Comparison of ENCODE assay signal across 23 mouse cellular contexts in genomic region chr3:72149685-72150084, GRCm38 (mm10).
DNase-seq lines count a peak whose midpoint lies in the region; ATAC-seq and TF ChIP-seq lines count a peak whose summit lies in the region.
"Had no signal": no experiment of that assay in that cellular context is flagged by ENCODE, and none has a peak within 500 bp of the region (broad histone marks: within the 10 kb centered on the region; RNA-seq: fewer than 3 reads in every experiment).

No protein-coding gene starts in this region.

- H3K27me3 ChIP-seq in embryonic facial prominence, embryonic 14.5 days (replicated peaks; ENCODE audit: control insufficient read depth, insufficient read depth, low read length): no peaks in the 10 kb centered on the region
- no peaks in the 10 kb centered on the region for H3K27me3 ChIP-seq in embryonic facial prominence, embryonic 10.5 days (replicated peaks; ENCODE audit: low read depth, poor library complexity, severe bottlenecking)
- H3K27me3 ChIP-seq in hindbrain, postnatal 0 days (ENCODE audit: insufficient read depth, low read length): no peaks in the 10 kb centered on the region
- no peaks in the 10 kb centered on the region for H3K27me3 ChIP-seq in hindbrain, embryonic 14.5 days (ENCODE audit: control insufficient read depth, insufficient read depth, low read length)
- H3K27me3 ChIP-seq in neural tube, embryonic 13.5 days: no peaks in the 10 kb centered on the region
- H3K27me3 ChIP-seq: embryonic facial prominence, embryonic 15.5 days; heart, embryonic 13.5 days; hindbrain, embryonic 13.5 days; intestine, embryonic 15.5 days; Patski had no signal

- peak; percentile 3 for DNase-seq in embryonic facial prominence, embryonic 14.5 days (ENCODE audit: low spot score)
- no peak for DNase-seq in embryonic facial prominence, embryonic 10.5 days (ENCODE audit: low spot score)
- DNase-seq in hindbrain, postnatal 0 days (ENCODE audit: low spot score): peak; percentile 17
- no peak for DNase-seq in hindbrain, embryonic 14.5 days (ENCODE audit: low spot score)
- DNase-seq in neural tube, embryonic 10.5 days (ENCODE audit: extremely low spot score, low spot score): no peak
- no peak for DNase-seq in heart, postnatal 10 days
- DNase-seq: adrenal gland, postnatal 10 days; adrenal gland, postnatal 36 days; cerebellum, adult 11-12 months; cerebellum, adult 8-10 months; cerebellum, postnatal 36 days; embryo, embryonic 11 days; gastrocnemius, postnatal 10 days; gastrocnemius, postnatal 36 days; heart, adult 2 months had no signal

- no peak overlapping the region for H3K4me2 ChIP-seq in embryonic facial prominence, embryonic 14.5 days (ENCODE audit: low read depth, low read length)
- H3K4me2 ChIP-seq in hindbrain, postnatal 0 days (ENCODE audit: low read depth, low read length): no peak overlapping the region
- no peak overlapping the region for H3K4me2 ChIP-seq in hindbrain, embryonic 14.5 days (replicated peaks)
- H3K4me2 ChIP-seq in neural tube, embryonic 13.5 days: no peak overlapping the region
- H3K4me2 ChIP-seq: embryonic facial prominence, embryonic 15.5 days; heart, embryonic 13.5 days; hindbrain, embryonic 13.5 days; intestine, embryonic 15.5 days had no signal

- no peaks in the 10 kb centered on the region for H3K9me3 ChIP-seq in embryonic facial prominence, embryonic 14.5 days (ENCODE audit: control insufficient read depth, low read length)
- H3K9me3 ChIP-seq in embryonic facial prominence, embryonic 10.5 days: no peaks in the 10 kb centered on the region
- H3K9me3 ChIP-seq in hindbrain, postnatal 0 days (ENCODE audit: low read length): no peaks in the 10 kb centered on the region
- no peaks in the 10 kb centered on the region for H3K9me3 ChIP-seq in hindbrain, embryonic 14.5 days (ENCODE audit: control insufficient read depth, low read length)
- H3K9me3 ChIP-seq in neural tube, embryonic 13.5 days: no peaks in the 10 kb centered on the region
- H3K9me3 ChIP-seq: embryonic facial prominence, embryonic 15.5 days; heart, embryonic 10.5 days; heart, embryonic 13.5 days; hindbrain, embryonic 13.5 days; intestine, embryonic 15.5 days had no signal

- H3K9ac ChIP-seq in embryonic facial prominence, embryonic 14.5 days (ENCODE audit: low read depth, low read length): no peak overlapping the region
- no peak overlapping the region for H3K9ac ChIP-seq in hindbrain, postnatal 0 days (replicated peaks; ENCODE audit: low read length)
- no peak overlapping the region for H3K9ac ChIP-seq in hindbrain, embryonic 14.5 days
- no peak overlapping the region for H3K9ac ChIP-seq in neural tube, embryonic 13.5 days
- H3K9ac ChIP-seq: embryonic facial prominence, embryonic 15.5 days; heart, embryonic 13.5 days; hindbrain, embryonic 13.5 days; intestine, embryonic 15.5 days had no signal

- no peak overlapping the region for H3K4me3 ChIP-seq in embryonic facial prominence, embryonic 14.5 days (ENCODE audit: low read depth, low read length)
- no peak overlapping the region for H3K4me3 ChIP-seq in embryonic facial prominence, embryonic 10.5 days
- no peak overlapping the region for H3K4me3 ChIP-seq in hindbrain, postnatal 0 days (ENCODE audit: low read length)
- no peak overlapping the region for H3K4me3 ChIP-seq in hindbrain, embryonic 14.5 days (replicated peaks; ENCODE audit: low read length)
- no peak overlapping the region for H3K4me3 ChIP-seq in neural tube, embryonic 13.5 days
- H3K4me3 ChIP-seq: embryonic facial prominence, embryonic 15.5 days; heart, adult 2 months; heart, embryonic 10.5 days; heart, embryonic 13.5 days; hindbrain, embryonic 13.5 days; intestine, embryonic 15.5 days had no signal

- H3K4me1 ChIP-seq in embryonic facial prominence, embryonic 14.5 days (ENCODE audit: control insufficient read depth, insufficient read depth, low read length): no peaks in the 10 kb centered on the region
- H3K4me1 ChIP-seq in embryonic facial prominence, embryonic 10.5 days: no peaks in the 10 kb centered on the region
- H3K4me1 ChIP-seq in hindbrain, postnatal 0 days (ENCODE audit: insufficient read depth, low read length): no peaks in the 10 kb centered on the region
- H3K4me1 ChIP-seq in hindbrain, embryonic 14.5 days (replicated peaks; ENCODE audit: control insufficient read depth, insufficient read depth, low read length): no peaks in the 10 kb centered on the region
- H3K4me1 ChIP-seq in neural tube, embryonic 13.5 days (replicated peaks): no peaks in the 10 kb centered on the region
- H3K4me1 ChIP-seq: embryonic facial prominence, embryonic 15.5 days; heart, embryonic 10.5 days; heart, embryonic 13.5 days; hindbrain, embryonic 13.5 days; intestine, embryonic 15.5 days had no signal

- H3K27ac ChIP-seq in embryonic facial prominence, embryonic 14.5 days (replicated peaks; ENCODE audit: low read depth, low read length): no peak overlapping the region
- H3K27ac ChIP-seq in embryonic facial prominence, embryonic 10.5 days (replicated peaks): no peak overlapping the region
- no peak overlapping the region for H3K27ac ChIP-seq in hindbrain, postnatal 0 days
- H3K27ac ChIP-seq in hindbrain, embryonic 14.5 days: no peak overlapping the region
- no peak overlapping the region for H3K27ac ChIP-seq in neural tube, embryonic 13.5 days (replicated peaks)
- H3K27ac ChIP-seq: embryonic facial prominence, embryonic 15.5 days; heart, adult 2 months; heart, embryonic 10.5 days; heart, embryonic 13.5 days; hindbrain, embryonic 13.5 days; intestine, embryonic 15.5 days had no signal

- 48% methylated on average over 2 of the region's 2 CpGs for WGBS in embryonic facial prominence, embryonic 14.5 days
- 80% methylated on average over 2 of the region's 2 CpGs for WGBS in embryonic facial prominence, embryonic 10.5 days
- 41% methylated on average over 2 of the region's 2 CpGs for WGBS in hindbrain, postnatal 0 days
- 42% methylated on average over 2 of the region's 2 CpGs for WGBS in hindbrain, embryonic 14.5 days
- WGBS in neural tube, embryonic 13.5 days: 32% methylated on average over 2 of the region's 2 CpGs

- intact Hi-C loops in heart, postnatal 10 days (cut with DNase I): no loop called here

- TF ChIP-seq CTCF in hindbrain, postnatal 0 days (IDR thresholded peaks at IDR 0.05; ENCODE audit: low read depth): no peak

- H3K36me3 ChIP-seq in embryonic facial prominence, embryonic 14.5 days (ENCODE audit: control insufficient read depth, insufficient read depth, low read length): no peaks in the 10 kb centered on the region
- no peaks in the 10 kb centered on the region for H3K36me3 ChIP-seq in embryonic facial prominence, embryonic 10.5 days (replicated peaks)
- no peaks in the 10 kb centered on the region for H3K36me3 ChIP-seq in hindbrain, postnatal 0 days (ENCODE audit: insufficient read depth, low read length)
- no peaks in the 10 kb centered on the region for H3K36me3 ChIP-seq in hindbrain, embryonic 14.5 days (replicated peaks; ENCODE audit: control insufficient read depth, insufficient read depth)
- H3K36me3 ChIP-seq in neural tube, embryonic 13.5 days: no peaks in the 10 kb centered on the region
- H3K36me3 ChIP-seq: embryonic facial prominence, embryonic 15.5 days; heart, embryonic 10.5 days; heart, embryonic 13.5 days; hindbrain, embryonic 13.5 days; intestine, embryonic 15.5 days had no signal

- no peak for ATAC-seq in embryonic facial prominence, embryonic 14.5 days (ENCODE audit: low read depth)
- ATAC-seq in hindbrain, postnatal 0 days: no peak
- no peak; the same call in 1 of the 2 replicates for ATAC-seq in hindbrain, embryonic 14.5 days (ENCODE audit: low FRiP score)
- 0 out of 2 replicates have a peak, but pooled peaks have one; percentile 43 for ATAC-seq in neural tube, embryonic 13.5 days (ENCODE audit: low read depth)
- ATAC-seq: forebrain, embryonic 16.5 days; intestine, embryonic 15.5 days; Patski had no signal

Comparison
In these comparisons a context has a peak if more than half of its experiments do, and no peak if none do; other contexts are left out.
1. DNase-seq: peak in embryonic facial prominence, embryonic 14.5 days (single experiment) and hindbrain, postnatal 0 days (single experiment); none in embryonic facial prominence, embryonic 10.5 days (single experiment), hindbrain, embryonic 14.5 days (single experiment), neural tube, embryonic 10.5 days (single experiment) and heart, postnatal 10 days (0 of 2).